Mouse (Mus musculus) adrenal gland, adult 18-20 months (tissue): ENCODE measurements around the gene Pnck. TPM values are rescaled to one million over a fixed set of nuclear protein-coding genes. Genes with fewer than 3 reads are reported as not detected.

Experiments used
- DNase-seq, 2 experiments: peaks; one replicate each; pipeline ENCODE4 v3.0.0; 2021 to 2022; ENCODE audit warnings: low spot score in 2 of 2
- total RNA-seq, 2 experiments: library from RNA; stranded (reverse); gene quantifications; 1 replicate in 1 of 2; 2 replicates in 1 of 2; pipeline ENCODE4 v1.2.3; 2021

Gene Pnck
- total RNA-seq, 2 experiments from 2014 or later = 10.6 to 11.7 TPM

DNA sequence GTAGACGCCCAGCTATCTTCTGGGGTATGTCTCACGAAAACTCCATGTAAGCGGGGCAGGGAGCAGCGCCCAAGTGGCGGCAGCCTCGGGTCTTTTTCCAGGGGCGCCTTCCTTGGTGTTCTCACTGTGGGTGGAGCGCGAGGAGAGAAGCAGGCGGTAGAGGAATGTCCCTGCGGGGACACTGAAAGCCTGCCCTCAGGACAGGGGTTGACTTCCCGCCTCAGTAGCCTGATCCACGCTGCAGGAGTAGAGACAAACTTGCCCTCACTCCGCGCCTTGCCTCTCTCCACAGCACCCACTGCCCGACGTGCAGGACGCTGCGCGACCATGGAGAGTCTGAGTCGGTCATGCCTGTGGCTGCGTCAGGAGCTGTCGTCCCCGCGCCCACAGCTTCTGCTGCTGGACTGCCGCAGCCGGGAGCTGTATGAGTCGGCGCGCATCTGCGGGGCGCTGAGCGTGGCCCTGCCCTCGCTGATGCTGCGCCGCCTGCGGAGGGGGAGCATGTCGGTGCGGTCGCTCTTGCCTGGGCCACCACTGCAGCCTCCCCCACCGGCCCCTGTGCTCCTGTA is 19.9 kb downstream of the Pnck start:
- DNase-seq = no peak

DNA sequence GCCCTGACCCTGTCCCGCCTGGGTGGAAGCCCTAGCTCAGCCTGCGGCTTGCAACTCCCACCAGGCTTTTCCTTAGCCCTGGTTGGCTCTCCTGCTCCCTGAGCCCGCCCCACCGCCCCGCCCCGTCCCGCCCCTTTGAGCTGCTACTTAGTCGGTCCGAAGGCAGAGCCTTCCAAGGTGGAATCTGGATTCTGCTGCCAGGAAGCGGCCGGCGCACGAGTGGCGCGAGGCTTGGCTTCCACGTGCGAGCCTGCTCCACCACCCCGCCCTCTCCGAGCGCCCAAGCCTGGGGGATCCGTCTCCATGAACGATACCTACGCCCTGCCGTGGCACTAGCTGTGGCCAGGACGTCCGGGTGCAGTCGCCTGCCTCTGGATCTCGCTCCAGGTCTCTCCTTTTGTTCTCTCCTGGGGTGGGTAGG is 20.7 kb downstream of the Pnck start, which contains the start of gene Dusp9:
Gene Dusp9, plus strand, starts transcription at position 165 of the 421 bp plus-strand sequence.
- DNase-seq = peak in 1 of 2 experiments; percentile 22

GRCm38 (mm10) chrX:73637415-73637814 is 22.5 kb downstream of the Pnck start:
- DNase-seq = no peak

DNA sequence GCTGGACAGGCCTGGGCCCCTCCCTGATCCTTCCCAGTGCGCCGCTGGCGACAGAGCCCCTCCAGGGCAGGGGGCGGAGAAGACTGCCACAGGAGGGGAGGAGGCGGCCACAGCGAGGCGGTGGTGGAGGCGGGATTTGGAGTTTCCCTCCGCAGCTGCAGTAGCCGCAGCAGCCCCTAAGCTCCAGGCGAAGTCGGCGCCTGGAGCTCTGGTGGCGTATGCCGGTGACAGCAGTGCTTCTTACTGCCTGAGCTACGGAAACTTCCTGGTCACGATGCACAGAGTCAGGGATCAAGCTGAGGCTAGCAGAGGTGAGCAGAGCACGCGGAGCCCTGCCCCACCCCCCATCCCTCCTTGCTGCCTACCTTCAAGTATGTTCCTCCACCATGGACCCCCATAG is 24.5 kb downstream of the Pnck start:
- DNase-seq = no peak

- DNase-seq = no peak
Measured at GRCm38 (mm10) chrX:73626981-73627380, 32.9 kb downstream of the Pnck start.

DNA sequence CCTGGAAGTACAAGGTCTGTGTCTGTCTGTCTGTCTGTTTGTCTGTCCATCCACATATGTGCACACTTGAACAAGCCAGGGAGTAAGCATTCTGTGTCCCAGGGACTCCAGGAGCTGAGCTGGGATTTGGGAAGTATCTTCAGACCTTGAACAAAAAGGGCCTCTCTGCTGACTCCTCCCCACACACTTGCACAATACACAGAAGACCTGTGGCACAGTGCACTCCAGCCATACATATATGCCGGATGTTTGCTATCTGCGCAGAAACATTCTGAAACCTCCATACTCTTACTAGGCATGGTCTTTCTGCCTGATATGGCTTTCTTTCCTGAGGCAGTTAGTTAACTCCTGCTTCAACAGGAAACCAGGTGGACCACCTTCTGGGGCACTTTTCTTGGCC is 40.0 kb downstream of the Pnck start:
- no peak for DNase-seq

DNA sequence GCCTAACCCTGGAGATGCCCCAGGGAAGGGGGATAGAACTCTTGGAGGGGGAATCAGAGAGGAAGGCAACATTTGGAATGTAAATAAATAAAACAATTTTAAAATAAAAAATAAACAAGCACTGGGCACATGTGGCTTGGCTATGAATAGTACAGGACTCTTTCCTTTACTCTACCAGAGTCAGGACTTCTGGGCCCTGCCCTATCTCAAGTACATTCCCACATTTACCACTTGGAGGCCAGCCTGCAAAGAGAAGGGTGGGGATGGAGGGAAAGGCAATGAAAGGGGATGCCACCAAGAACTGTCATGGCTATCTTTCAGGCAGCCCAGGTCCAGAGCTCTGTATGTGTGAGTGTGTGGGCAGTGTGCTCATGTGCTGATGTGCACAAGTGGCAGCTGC is 40.5 kb downstream of the Pnck start:
- no peak for DNase-seq

DNA sequence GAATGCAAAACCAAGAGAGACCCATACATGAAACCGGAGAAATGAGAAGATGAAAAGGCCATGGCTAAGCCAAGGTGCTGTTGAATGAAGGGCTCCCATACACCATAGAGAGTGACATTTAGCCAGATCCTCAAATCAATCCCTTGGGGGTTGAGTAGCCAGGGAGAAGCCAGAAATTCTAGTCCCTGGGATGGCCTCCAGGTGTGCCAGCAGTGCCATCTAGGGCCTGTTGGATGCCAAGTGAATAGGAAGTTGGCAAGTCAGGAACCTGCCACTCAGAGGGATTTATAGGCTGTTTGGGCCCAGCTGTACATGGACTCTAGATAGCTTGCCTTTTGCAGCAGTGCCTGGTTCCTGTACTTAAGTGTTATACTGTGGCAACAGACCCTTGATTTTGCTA is 44.0 kb downstream of the Pnck start:
- DNase-seq = no peak

GRCm38 (mm10) chrX:73613665-73614064 is 46.3 kb downstream of the Pnck start:
- no peak for DNase-seq

Other genes starting within 250 kb of the Pnck start
- under 1 TPM; 0.46 to 0.51 TPM for gene Zfp92, start 249.0 kb downstream of the Pnck start, total RNA-seq
- not detected for gene Trex2, start 224.8 kb downstream of the Pnck start, total RNA-seq
- 10 to 100 TPM; 20.7 to 27.4 TPM for gene Haus7, start 201.1 kb downstream of the Pnck start, total RNA-seq
- 100 to 1,000 TPM; 221 to 292 TPM for gene Bgn, start 176.5 kb downstream of the Pnck start, total RNA-seq
- 10 to 100 TPM; 42.1 to 52.8 TPM for gene Atp2b3, start 157.0 kb downstream of the Pnck start, total RNA-seq
- gene Dusp9, start 20.7 kb downstream of the Pnck start, total RNA-seq = under 1 TPM; 0.20 to 0.35 TPM
- 10 to 100 TPM; 74.5 to 97.7 TPM for gene Slc6a8, start 13.0 kb upstream of the Pnck start, total RNA-seq
- gene Bcap31, start 56.1 kb upstream of the Pnck start, total RNA-seq = 100 to 1,000 TPM; 289 to 309 TPM
- 10 to 100 TPM; 24.0 to 24.3 TPM for gene Abcd1, start 56.5 kb upstream of the Pnck start, total RNA-seq
- gene Plxnb3, start 97.0 kb upstream of the Pnck start, total RNA-seq = under 1 TPM; 0.30 to 0.61 TPM
- under 1 TPM in 1 of 2 experiments, not detected in 1; 0.74 TPM for gene Srpk3, start 114.3 kb upstream of the Pnck start, total RNA-seq
- gene Idh3g, start 126.8 kb upstream of the Pnck start, total RNA-seq = 100 to 1,000 TPM; 495 to 693 TPM
- 100 to 1,000 TPM; 138 to 158 TPM for gene Ssr4, start 126.9 kb upstream of the Pnck start, total RNA-seq
- 1 to 10 TPM; 4.0 to 5.3 TPM for gene Pdzd4, start 164.9 kb upstream of the Pnck start, total RNA-seq
- gene Avpr2, start 232.0 kb upstream of the Pnck start, total RNA-seq = not detected
- gene L1cam, start 236.0 kb upstream of the Pnck start, total RNA-seq = 10 to 100 TPM in 1 of 2 experiments, 1 to 10 TPM in 1; 7.0 to 13.8 TPM